Mouse (Mus musculus): ENCODE results near the gene Tmem163. TPM values are rescaled to one million over a fixed set of nuclear protein-coding genes. Genes with fewer than 3 reads are reported as not detected.

Tmem163 gene
- polyA plus RNA-seq, 1 experiment from 2014 or later, result 28.8 TPM

GRCm38 (mm10) chr1:127507042-127507650 is 172.2 kb downstream of the Tmem163 start:
- no peaks in the 10 kb centered on the region for H3K36me3 ChIP-seq
- peak overlapping the region; percentile 41; the same call in 1 of the 2 replicates for H3K27ac ChIP-seq
- DNase-seq (ENCODE audit: low spot score), result no peak
- H3K27me3 ChIP-seq (ENCODE audit: insufficient read depth, poor library complexity, severe bottlenecking), result no peaks in the 10 kb centered on the region
- no peaks in the 10 kb centered on the region for H3K9me3 ChIP-seq
- no peak overlapping the region for H3K4me3 ChIP-seq
- H3K4me1 ChIP-seq (replicated peaks), result peaks cover 10% of the 10 kb centered on the region
- 82% methylated on average over 10 of the region's 10 CpGs for WGBS

GRCm38 (mm10) chr1:127500701-127501100 is 178.6 kb downstream of the Tmem163 start:
- Histone ChIP-seq H3K4me3 (no peak overlapping the region), H3K4me1 (replicated peaks) (0 out of 2 replicates have a peak, but pooled peaks cover 2% of the 10 kb centered on the region), H3K27me3 (ENCODE audit: insufficient read depth, poor library complexity, severe bottlenecking) (no peaks in the 10 kb centered on the region), H3K36me3 (no peaks in the 10 kb centered on the region), H3K9me3 (no peaks in the 10 kb centered on the region), H3K27ac (no peak overlapping the region)
- no peak for DNase-seq (ENCODE audit: low spot score)
- WGBS, result 79% methylated on average over 17 of the region's 17 CpGs

- Histone ChIP-seq H3K4me3 (no peak overlapping the region), H3K27me3 (ENCODE audit: insufficient read depth, poor library complexity, severe bottlenecking) (no peaks in the 10 kb centered on the region), H3K4me1 (replicated peaks) (0 out of 2 replicates have a peak, but pooled peaks cover 2% of the 10 kb centered on the region), H3K36me3 (0 out of 2 replicates have a peak, but pooled peaks cover 3% of the 10 kb centered on the region), H3K27ac (no peak overlapping the region), H3K9me3 (no peaks in the 10 kb centered on the region)
- 9% methylated on average over 8 of the region's 8 CpGs for WGBS
- peak; percentile 81 for DNase-seq (ENCODE audit: low spot score)
These were observed 179.1 kb downstream of the Tmem163 start for GRCm38 (mm10) chr1:127500219-127500618.

- WGBS, result 67% methylated on average over 9 of the region's 9 CpGs
- H3K4me3 ChIP-seq, result no peak overlapping the region
- 0 out of 2 replicates have a peak, but pooled peaks cover 5% of the 10 kb centered on the region for H3K36me3 ChIP-seq
- 0 out of 2 replicates have a peak, but pooled peaks cover 1% of the 10 kb centered on the region for H3K9me3 ChIP-seq
- H3K4me1 ChIP-seq (replicated peaks), result 0 out of 2 replicates have a peak, but pooled peaks cover 2% of the 10 kb centered on the region
- DNase-seq (ENCODE audit: low spot score), result no peak
- no peaks in the 10 kb centered on the region for H3K27me3 ChIP-seq (ENCODE audit: insufficient read depth, poor library complexity, severe bottlenecking)
- H3K27ac ChIP-seq, result no peak overlapping the region
These were observed 180.6 kb downstream of the Tmem163 start for GRCm38 (mm10) chr1:127498746-127499145.

- 0 out of 2 replicates have a peak, but pooled peaks cover 2% of the 10 kb centered on the region for H3K4me1 ChIP-seq (replicated peaks)
- H3K27ac ChIP-seq, result no peak overlapping the region
- whole genome bisulfite sequencing, result 37% methylated on average over 9 of the region's 9 CpGs
- H3K27me3 ChIP-seq (ENCODE audit: insufficient read depth, poor library complexity, severe bottlenecking), result no peaks in the 10 kb centered on the region
- H3K36me3 ChIP-seq, result 0 out of 2 replicates have a peak, but pooled peaks cover 5% of the 10 kb centered on the region
- 0 out of 2 replicates have a peak, but pooled peaks cover 4% of the 10 kb centered on the region for H3K9me3 ChIP-seq
- peak; percentile 63 for DNase-seq (ENCODE audit: low spot score)
- no peak overlapping the region for H3K4me3 ChIP-seq
These were observed 182.4 kb downstream of the Tmem163 start for GRCm38 (mm10) chr1:127496737-127497543.

GRCm38 (mm10) chr1:127487161-127487560 is 192.2 kb downstream of the Tmem163 start:
- no peak overlapping the region for H3K4me3 ChIP-seq
- H3K4me1 ChIP-seq (replicated peaks), result no peaks in the 10 kb centered on the region
- 76% methylated on average over 4 of the region's 4 CpGs for WGBS
- H3K27ac ChIP-seq, result no peak overlapping the region
- H3K36me3 ChIP-seq, result peaks cover 12% of the 10 kb centered on the region
- H3K27me3 ChIP-seq (ENCODE audit: insufficient read depth, poor library complexity, severe bottlenecking), result no peaks in the 10 kb centered on the region
- DNase-seq (ENCODE audit: low spot score), result peak; percentile 18
- no peaks in the 10 kb centered on the region for H3K9me3 ChIP-seq

- Histone ChIP-seq H3K4me3 (no peak overlapping the region), H3K27ac (no peak overlapping the region), H3K27me3 (ENCODE audit: insufficient read depth, poor library complexity, severe bottlenecking) (no peaks in the 10 kb centered on the region), H3K4me1 (replicated peaks) (no peaks in the 10 kb centered on the region), H3K36me3 (peaks cover 14% of the 10 kb centered on the region), H3K9me3 (no peaks in the 10 kb centered on the region)
- 51% methylated on average over 7 of the region's 7 CpGs for WGBS
- DNase-seq (ENCODE audit: low spot score), result peak; percentile 46
These were observed 194.5 kb downstream of the Tmem163 start for GRCm38 (mm10) chr1:127484826-127485225.

- Histone ChIP-seq H3K27me3 (ENCODE audit: insufficient read depth, poor library complexity, severe bottlenecking) (no peaks in the 10 kb centered on the region), H3K36me3 (peaks cover 15% of the 10 kb centered on the region), H3K4me1 (replicated peaks) (no peaks in the 10 kb centered on the region), H3K4me3 (no peak overlapping the region), H3K27ac (no peak overlapping the region), H3K9me3 (no peaks in the 10 kb centered on the region)
- 90% methylated on average over 8 of the region's 8 CpGs for WGBS
- DNase-seq (ENCODE audit: low spot score), result no peak
These were observed 195.2 kb downstream of the Tmem163 start for GRCm38 (mm10) chr1:127484188-127484587.

GRCm38 (mm10) chr1:127482911-127483310 is 196.4 kb downstream of the Tmem163 start:
- Histone ChIP-seq H3K4me3 (no peak overlapping the region), H3K9me3 (no peaks in the 10 kb centered on the region), H3K4me1 (replicated peaks) (0 out of 2 replicates have a peak, but pooled peaks cover 4% of the 10 kb centered on the region), H3K36me3 (peaks cover 22% of the 10 kb centered on the region), H3K27me3 (ENCODE audit: insufficient read depth, poor library complexity, severe bottlenecking) (no peaks in the 10 kb centered on the region), H3K27ac (no peak overlapping the region)
- DNase-seq (ENCODE audit: low spot score), result no peak
- 81% methylated on average over 10 of the region's 10 CpGs for WGBS

- Histone ChIP-seq H3K27ac (no peak overlapping the region), H3K36me3 (peaks cover 38% of the 10 kb centered on the region), H3K4me1 (replicated peaks) (0 out of 2 replicates have a peak, but pooled peaks cover 4% of the 10 kb centered on the region), H3K4me3 (no peak overlapping the region), H3K9me3 (no peaks in the 10 kb centered on the region), H3K27me3 (ENCODE audit: insufficient read depth, poor library complexity, severe bottlenecking) (no peaks in the 10 kb centered on the region)
- no peak for DNase-seq (ENCODE audit: low spot score)
- WGBS, result 93% methylated on average over 5 of the region's 5 CpGs
These were observed 203.6 kb downstream of the Tmem163 start for GRCm38 (mm10) chr1:127475756-127476155.

GRCm38 (mm10) chr1:127470175-127470574 is 209.2 kb downstream of the Tmem163 start:
- H3K36me3 ChIP-seq, result peaks cover 26% of the 10 kb centered on the region
- H3K27ac ChIP-seq, result no peak overlapping the region
- H3K4me1 ChIP-seq (replicated peaks), result no peaks in the 10 kb centered on the region
- WGBS, result 76% methylated on average over 4 of the region's 4 CpGs
- no peaks in the 10 kb centered on the region for H3K9me3 ChIP-seq
- no peaks in the 10 kb centered on the region for H3K27me3 ChIP-seq (ENCODE audit: insufficient read depth, poor library complexity, severe bottlenecking)
- H3K4me3 ChIP-seq, result no peak overlapping the region
- no peak for DNase-seq (ENCODE audit: low spot score)

GRCm38 (mm10) chr1:127467238-127467637 is 212.1 kb downstream of the Tmem163 start:
- H3K4me1 ChIP-seq (replicated peaks), result no peaks in the 10 kb centered on the region
- no peaks in the 10 kb centered on the region for H3K9me3 ChIP-seq
- H3K27ac ChIP-seq, result no peak overlapping the region
- no peaks in the 10 kb centered on the region for H3K27me3 ChIP-seq (ENCODE audit: insufficient read depth, poor library complexity, severe bottlenecking)
- H3K4me3 ChIP-seq, result no peak overlapping the region
- 96% methylated on average over 5 of the region's 5 CpGs for WGBS
- H3K36me3 ChIP-seq, result peaks cover 15% of the 10 kb centered on the region
- DNase-seq (ENCODE audit: low spot score), result no peak

- DNase-seq (ENCODE audit: low spot score), result no peak
- no peaks in the 10 kb centered on the region for H3K4me1 ChIP-seq (replicated peaks)
- no peaks in the 10 kb centered on the region for H3K27me3 ChIP-seq (ENCODE audit: insufficient read depth, poor library complexity, severe bottlenecking)
- H3K9me3 ChIP-seq, result no peaks in the 10 kb centered on the region
- H3K4me3 ChIP-seq, result no peak overlapping the region
- 84% methylated on average over 6 of the region's 6 CpGs for WGBS
- no peak overlapping the region for H3K27ac ChIP-seq
- H3K36me3 ChIP-seq, result peaks cover 9% of the 10 kb centered on the region; the same call in 1 of the 2 replicates
These were observed 214.1 kb downstream of the Tmem163 start for GRCm38 (mm10) chr1:127465292-127465691.
